Mouse (Mus musculus) left cerebral cortex, postnatal 14 days (tissue): ENCODE measurements around the gene Tst. TPM values are rescaled to one million over a fixed set of nuclear protein-coding genes. Genes with fewer than 3 reads are reported as not detected.
A peak's percentile ranks its signal among the peaks of the same experiment; 100 is the strongest.

Experiments
- DNase-seq, 2 experiments: peaks; one replicate each; pipeline ENCODE4 v3.0.0; 2021 to 2022; ENCODE audit warnings: low spot score in 2 of 2, mixed read lengths in 1 of 2
- intact Hi-C: fragments of 180-260 bp; cut with DNase I; formaldehyde crosslinking; loops from one replicate; pipeline ENCODE4 v1.15.1; 2025
- total RNA-seq, 2 experiments: library from RNA; stranded (reverse); gene quantifications; 2 replicates each; pipeline ENCODE4 v1.2.3; 2021

Gene Tst
- total RNA-seq, 2 experiments from 2014 or later, result 30.8 to 39.2 TPM

DNA sequence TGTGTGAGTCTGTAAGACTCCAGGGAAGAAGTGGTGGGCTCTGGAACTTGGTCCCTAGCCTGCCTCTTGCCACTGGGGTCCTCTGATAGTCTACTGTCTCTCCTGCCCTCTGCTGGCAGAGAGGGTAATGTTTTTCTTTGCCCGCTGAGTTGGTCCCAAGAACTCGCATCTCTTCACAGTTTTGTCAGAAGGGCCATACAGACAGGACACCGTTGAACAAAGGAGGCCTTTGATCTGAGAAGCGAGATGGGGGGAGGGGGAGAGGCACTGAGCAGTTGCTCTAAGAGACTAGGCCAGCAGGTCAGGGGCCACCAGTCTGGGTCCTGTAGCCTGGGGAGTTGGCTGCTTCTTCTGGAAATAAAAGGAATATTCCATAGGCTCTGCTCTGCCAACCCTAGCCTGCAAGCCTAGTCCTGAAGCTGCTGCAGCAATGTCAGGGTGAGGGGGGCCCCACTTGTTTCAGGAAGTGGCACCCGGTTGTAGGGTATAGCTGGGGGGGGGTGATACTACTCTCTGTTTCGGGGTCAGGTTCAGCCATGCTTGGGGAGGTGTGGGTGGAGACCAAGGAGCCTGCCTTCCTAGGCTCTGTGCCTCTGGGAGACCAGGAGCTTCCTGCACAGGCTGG is 29.3 kb upstream of the Tst start:
- peak; percentile 70 to 83 for DNase-seq
- intact Hi-C loops, result no loop called here

DNA sequence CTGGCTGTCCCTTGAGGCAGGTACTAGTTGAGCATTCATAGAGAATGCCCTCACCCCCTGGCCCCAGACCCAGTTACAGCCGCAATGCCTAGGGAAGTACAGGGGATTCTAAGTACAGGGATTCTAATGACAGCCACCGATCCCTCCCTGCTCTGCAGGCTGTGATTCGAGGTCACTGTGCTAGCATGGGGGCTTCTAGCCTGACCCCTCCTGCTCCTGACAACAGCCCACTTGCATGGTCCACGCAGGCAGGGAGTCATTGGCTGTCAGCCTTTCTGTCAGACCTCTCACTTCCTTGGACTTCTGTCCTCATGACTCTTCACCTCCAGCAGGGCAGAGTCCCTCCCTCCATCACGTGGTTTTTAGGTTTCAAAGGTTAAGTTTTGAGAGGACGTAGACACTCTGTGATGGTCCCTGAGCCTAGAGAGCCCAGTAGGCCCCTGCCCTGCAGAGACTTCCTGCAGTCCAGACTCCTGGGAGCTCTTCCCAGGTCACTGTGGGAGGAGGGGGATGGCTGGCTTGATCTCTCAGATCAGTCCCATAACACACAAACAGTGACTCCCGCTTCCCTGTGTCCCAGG is 25.9 kb upstream of the Tst start:
- intact Hi-C loops, result no loop called here
- no peak for DNase-seq

DNA sequence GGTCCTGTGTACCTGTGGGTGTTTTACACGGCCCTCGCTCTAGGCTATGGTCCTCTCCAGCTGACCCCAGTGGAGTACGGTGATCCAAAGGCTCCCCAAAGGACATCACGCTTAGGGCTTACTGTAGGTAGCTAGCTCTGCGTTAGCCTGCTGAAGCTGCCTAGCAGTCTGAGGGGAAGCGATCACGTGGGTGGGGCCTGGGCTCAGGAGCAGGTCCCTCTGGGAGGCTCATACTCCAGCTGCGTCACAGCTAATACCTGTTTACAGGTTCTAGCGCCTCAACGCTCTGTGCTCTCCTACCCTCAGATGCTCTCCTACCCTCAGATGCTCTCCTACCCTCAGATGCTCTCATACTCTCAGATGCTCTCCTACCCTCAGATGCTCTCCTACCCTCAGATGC is 25.2 kb upstream of the Tst start:
- intact Hi-C loops, result no loop called here

DNA sequence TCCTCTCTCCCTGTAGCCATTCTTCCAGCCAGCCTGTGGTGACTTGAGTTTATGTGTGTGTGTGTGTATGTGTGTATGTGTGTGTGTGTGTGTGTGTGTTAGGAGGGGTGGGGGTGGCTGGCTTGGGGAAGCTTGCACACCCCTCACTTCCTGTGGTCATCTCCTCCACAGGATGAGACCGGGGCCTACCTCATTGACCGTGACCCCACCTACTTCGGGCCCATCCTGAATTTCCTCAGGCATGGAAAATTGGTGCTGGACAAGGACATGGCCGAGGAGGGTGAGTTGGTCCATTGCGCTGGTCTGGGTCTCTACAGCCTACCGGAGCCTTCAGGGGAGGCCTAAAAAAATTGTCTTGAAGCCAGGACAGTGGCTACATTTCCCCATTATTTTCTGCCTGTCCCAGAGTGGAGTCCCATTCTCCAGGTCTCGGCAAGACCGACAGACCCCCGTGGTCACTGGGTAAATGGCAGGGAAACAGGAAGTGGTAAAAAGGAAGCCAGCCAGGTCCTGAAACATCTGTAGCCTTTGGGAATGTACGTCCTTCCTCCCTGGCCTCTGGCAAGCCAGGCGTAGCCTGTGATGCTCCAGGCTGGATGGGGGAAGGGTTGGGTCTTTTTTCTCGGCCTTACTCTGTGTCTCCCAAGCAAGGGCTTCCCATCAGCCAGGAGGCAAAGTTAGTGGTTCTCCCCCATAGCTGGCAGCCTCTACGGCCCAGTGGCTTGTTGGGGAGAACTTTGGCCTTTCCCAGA is 24.3 kb upstream of the Tst start:
- intact Hi-C loops, result loop anchor here (10.0 kb wide), 1 partner anchor 445 kb away; no protein-coding TSS in a partner anchor
- no peak for DNase-seq

More for the DNA sequence above, 25.2 kb upstream of the Tst start:
- no peak for DNase-seq

DNA sequence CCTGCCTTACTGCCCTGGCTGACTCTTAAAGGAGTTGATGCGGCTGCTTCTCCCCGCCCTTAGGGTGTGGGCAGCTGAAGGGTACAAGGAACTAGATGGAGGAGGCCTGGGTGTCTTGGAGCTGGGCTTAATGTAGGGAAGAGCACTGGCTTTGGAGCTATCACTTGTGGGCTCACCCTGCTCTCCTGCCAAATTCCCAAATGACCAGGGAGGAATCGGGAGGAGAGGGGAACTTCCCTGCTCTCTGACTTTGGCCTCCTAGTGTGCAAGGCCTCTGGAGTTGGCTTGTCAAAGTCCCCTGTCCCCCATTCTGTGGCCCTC is 23.4 kb upstream of the Tst start:
- no peak for DNase-seq
- intact Hi-C loops, result loop anchor here (10.0 kb wide), 1 partner anchor 444 kb away; no protein-coding TSS in a partner anchor

DNA sequence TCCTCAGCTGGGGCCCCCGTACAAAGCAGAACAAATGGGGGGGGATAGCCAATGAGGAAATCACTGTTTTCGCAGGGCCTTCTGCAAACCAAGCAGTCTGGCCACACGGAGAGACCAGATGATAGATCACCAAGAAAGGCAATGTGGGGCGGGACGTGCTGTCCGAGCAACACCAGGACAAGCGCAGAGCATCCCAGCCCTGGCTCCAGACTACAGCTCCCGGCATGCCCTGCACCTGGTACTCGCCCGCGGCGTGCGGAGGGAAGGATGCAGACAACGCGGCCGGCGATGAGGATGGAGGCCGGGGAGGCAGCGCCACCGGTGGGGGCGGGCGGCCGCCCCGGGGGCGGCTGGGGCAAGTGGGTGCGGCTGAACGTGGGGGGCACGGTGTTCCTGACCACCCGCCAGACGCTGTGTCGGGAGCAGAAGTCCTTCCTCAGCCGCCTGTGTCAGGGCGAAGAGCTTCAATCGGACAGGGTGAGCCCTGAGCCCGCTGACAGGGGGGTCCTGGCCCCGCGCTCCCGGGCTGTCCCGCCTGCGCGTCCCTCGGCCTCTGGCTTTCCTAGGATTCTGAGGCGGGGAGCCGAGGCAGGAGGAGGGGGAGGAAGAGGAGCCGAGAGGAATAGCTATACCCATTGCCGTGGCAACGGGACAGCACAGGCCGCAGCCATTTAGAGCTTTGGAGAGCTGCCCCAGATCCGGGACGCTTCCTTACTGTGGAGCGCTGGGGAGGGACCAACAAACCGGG is 22.9 kb upstream of the Tst start, which contains the start of gene Kctd17:
Gene Kctd17, plus strand, starts transcription at position 174 of the 748 bp plus-strand sequence.
- intact Hi-C loops, result loop anchor here (10.0 kb wide), 1 partner anchor 444 kb away; no protein-coding TSS in a partner anchor
- DNase-seq, result peak; percentile 83 to 84

DNA sequence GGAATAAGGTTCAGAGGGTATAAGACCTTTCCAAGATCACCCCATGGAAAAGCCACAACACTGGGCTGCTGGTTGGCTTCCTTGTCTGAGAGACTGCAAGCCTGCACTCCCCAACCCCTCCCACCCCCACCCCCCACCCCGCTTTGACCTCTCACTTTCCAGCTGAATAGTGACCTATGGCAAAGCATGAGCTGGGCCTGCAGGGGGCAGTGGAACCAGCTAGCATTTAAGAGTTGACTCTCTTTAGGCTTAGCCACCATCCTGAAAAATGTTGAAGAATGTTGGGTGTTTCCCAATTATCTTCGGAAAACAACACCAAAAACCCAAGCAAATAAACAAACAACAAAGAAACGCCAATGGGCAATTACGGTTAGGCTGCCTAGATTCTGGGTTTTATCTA is 19.5 kb upstream of the Tst start:
- intact Hi-C loops, result loop anchor here (10.0 kb wide), 1 partner anchor 440 kb away; no protein-coding TSS in a partner anchor
- no peak for DNase-seq

DNA sequence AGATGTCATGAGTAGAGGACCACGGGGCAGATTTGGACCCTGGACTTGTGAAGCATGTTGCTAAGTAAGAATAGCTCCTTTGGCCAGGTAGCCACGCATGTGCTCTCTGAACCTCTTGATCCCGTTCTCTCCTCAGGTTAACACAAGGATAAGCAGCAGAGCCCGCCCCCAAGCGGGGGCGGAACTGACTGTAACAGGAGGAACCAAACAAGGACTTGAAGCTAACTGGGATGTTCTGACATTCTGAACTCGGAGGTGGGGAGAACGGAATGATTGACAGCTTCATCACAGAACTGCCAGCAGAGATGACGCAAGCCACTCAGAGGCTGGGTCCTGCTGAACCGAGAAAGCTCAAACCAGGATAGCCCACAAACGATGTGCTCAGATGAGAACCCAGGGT is 18.8 kb upstream of the Tst start:
- no peak for DNase-seq
- intact Hi-C loops, result loop anchor here (5.0 to 10.0 kb wide), 3 partner anchors 167 to 440 kb away; no protein-coding TSS in a partner anchor

DNA sequence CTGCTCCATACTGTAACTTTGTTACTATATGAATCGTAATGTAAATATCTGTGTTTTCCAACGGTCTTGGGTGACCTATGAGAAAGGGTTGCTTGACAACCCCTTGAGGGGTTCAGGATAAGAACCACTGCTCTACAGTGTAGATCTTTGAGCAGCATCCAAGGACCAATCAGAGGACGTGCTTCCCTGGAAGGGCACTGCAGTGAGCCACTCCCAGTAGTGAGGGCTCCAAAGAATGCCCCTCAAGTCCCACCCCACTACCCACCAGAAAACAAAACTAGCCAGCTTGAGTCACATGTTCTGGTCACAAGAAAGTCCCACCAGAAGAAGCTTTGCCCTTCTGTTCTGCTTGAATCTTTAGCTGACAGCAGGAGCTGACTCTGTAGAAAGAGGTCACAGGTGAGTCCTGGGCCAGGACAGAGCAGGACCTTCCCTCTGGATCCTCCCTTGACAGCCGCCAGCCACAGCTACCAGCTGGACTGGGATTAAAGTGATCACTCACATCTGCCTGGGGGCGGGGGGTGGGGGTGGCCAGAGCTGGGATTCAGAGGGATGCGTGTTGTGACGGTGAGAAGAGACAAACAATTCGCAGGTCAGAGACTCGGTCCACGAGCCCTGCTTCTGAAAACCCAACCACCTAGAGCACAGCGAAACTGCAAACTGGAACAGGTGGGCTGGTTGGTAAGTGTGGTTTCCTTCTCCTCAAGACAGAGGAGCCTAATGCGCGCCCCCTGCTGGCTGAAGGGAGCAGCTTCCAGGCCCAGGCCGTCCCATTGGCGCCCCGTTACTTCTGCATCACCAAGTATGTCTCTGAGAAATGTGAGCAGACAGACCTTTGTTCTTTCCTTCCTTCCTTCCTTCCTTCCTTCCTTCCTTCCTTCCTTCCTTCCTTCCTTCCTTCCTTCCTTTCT is 16.6 kb upstream of the Tst start:
- DNase-seq, result peak; percentile 81 to 87
- intact Hi-C loops, result loop anchor here (2.0 to 10.0 kb wide), 4 partner anchors 68 to 438 kb away; no protein-coding TSS in a partner anchor

DNA sequence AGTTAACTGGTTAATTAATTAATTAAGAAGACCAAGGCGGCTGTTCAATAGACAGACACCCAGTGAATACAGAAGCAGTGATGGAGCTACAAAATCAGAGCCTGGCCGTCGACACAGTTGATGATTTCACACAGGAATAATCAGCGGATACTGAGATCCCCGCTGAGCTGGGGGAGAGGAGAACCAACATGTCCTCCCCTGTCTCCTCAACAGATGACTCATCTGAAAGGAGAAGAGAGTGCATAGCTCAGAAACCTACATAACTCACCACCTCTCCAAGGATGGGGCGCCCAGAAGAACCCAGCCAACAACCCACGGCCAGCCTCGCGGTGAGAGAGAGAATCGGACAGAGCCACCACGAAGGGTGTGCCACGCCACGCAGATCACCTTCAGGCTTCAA is 14.7 kb upstream of the Tst start:
- intact Hi-C loops, result loop anchor here (5.0 to 10.0 kb wide), 3 partner anchors 163 to 436 kb away; no protein-coding TSS in a partner anchor
- DNase-seq, result no peak

DNA sequence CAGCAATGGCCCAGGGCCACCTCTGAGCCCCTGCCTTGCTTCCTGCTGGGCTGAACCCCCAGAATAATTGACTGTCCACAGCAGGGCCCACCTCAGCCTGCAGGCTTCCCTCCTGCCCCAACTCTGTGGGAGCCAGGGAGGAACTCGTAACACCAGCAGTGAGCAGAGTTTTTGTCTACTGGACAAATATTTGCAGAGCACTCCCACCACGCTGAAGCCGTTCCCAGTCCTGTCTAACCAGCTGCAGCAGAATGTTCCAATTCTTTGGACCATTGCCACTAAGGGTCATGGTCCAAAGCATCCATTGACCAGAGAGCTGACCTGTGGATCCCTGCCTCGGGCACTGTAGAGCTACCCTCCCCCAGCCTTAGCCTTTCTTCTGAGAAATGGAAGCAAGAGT is 11.2 kb upstream of the Tst start:
- DNase-seq, result no peak
- intact Hi-C loops, result no loop called here

DNA sequence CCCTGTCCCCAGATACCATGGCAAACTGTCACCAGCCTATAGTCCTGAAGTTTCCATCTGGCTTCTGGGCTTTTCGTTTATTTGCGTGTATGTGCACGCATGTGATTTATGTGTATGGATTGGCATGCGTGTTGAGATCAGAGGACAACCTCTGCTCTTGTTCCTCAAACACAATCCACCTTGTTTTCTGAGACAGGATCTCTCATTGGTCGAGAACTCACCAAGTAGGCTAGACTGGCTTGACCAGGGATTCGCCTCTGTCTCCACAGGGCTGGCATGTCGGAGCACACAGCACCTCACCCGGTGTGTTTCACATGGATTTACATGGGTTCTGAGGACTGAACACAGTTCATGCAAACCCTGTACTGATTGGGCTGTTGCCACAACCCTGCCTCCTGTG is 8.4 kb upstream of the Tst start:
- no peak for DNase-seq
- intact Hi-C loops, result no loop called here

DNA sequence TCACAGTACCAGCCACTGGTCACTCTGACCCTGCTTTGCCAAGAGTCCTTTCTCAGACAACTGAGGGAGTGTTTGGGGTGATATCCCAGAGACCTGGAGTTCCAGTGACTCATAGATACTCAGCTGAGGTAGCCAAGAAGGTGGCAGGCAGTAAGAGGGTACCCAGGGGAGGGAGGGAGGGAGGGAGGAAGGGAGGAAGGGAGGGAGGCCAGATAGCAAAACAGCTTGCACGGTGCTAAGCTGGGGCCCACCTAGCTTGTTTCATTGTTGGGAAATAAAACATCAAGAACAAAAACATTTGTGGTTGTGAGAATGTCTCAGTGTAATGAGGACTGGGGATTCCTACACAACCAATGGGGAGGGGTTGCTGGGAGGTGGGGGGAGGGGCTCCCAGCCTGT is 8.0 kb upstream of the Tst start:
- intact Hi-C loops, result no loop called here
- no peak for DNase-seq

DNA sequence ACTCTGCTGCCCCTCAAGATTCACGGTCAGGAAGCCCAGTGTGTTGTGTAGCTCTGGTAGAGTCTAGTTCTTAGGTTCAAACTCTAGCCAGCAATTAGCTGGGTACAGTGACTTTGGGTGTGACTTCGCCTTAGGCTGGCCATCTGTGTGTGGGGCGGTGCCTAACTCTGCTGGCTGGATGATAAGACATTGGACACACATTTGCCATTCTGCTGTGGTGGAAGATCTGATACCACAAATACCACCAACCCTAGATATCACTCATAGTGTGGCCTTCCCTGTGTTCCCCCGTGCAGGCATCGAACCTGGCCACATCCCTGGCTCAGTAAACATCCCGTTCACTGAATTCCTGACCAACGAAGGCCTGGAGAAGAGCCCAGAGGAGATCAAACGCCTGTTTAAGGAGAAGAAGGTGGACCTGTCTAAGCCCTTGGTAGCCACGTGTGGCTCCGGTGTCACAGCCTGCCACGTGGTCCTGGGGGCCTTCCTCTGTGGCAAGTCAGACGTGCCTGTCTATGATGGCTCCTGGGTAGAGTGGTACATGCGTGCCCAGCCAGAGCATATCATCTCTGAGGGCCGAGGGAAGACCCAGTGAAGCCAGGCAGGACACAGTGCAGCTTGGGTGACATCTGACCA is 7.5 kb upstream of the Tst start:
- DNase-seq, result no peak
- intact Hi-C loops, result no loop called here

DNA sequence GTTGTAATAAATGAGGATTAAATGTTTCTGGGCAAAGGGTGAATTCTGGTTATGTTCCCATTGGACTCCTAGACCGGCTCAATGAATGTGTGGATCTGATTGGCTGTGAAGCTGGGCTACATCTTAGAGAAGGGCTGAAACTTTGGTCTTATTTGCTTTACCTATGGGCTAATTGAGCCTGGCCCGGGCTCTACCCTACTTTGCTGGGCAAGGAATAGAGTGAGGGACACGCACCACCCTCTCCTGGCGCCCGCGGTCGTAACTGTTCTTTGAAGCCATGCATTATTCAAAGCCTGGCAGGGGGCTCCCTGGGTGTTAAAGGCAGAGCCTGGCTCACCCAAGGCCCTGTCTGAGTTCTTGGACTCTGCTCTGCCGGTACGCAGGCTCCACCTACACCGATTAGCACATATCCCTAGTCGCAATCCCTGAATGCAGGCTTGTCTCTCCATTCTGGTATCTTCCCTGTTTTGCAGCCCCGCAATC is 3.9 kb upstream of the Tst start:
- no peak for DNase-seq
- intact Hi-C loops, result no loop called here

DNA sequence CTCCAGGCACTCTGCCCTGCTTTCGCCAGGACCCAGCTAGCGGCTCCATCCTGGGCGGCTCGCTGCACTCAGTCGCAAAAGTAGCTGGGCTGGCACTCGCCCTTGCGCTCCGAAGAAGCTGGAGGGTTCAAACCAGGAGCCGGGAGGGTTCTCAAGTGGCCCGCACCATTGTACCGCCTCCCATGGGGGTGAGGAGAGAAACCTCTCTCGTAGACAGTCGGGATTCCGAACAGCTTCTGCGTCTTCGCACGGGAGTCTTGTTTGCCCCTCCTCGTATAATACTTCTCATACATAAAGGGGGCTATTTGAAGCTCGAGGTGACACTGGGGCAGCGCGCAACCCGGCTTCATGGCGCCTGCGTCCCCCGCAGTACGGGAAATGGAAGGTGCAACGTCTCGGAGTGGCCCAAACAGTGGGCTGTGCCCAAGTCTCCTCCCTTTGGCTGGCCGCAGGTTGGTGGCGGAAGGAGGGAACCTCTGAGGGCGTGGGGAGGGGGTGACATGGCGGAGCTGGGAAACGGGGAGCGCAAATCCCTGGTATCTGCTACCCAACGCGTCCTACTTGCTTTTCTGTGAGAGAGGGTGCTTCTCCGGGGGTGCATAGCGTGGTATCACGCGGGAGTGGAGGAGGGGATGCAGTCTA is 707 bp upstream of the Tst start, which contains the start of gene Mpst:
Gene Mpst, plus strand, starts transcription at position 124 of the 642 bp plus-strand sequence.
- peak; percentile 86 to 87 for DNase-seq
- intact Hi-C loops, result no loop called here

DNA sequence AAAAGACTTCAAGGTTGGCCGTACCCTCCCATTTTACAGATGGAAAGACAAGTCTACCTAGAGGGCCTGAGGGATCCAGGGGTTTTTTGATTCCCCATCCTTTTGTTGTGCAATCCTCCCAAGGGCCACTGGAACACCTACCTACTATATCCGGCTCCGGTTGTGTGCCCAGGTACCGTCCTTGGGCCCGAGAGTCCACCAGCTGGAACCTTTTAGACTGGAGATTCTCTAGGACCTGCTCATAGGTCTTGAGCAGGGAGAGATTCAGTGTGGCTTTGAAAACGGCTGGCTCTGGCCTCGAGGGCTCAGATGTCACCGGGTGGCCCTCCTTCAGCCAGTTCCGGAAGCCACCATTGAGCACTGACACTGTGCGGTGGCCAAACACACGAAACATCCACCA is 609 bp downstream of the Tst start:
- DNase-seq, result no peak
- intact Hi-C loops, result no loop called here

DNA sequence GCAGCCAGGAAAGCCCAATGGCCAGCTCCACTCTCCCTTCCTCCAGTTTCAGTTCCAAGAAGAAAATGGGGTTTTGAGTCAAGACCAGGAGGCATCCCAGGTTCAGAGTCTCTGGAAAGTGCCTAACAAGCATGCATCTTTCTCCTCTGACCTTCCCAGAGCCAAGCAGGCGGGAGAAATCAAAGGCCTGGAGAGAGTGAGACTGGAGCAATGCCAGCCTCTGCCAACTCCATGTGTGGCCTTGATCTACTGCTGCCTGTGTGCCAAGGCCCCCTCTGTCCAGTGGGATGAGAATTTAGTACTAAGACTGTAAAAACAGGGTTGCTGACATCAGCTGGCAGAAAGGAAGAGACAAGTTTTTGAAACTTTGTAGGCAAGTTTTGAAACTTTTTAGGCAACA is 1.8 kb downstream of the Tst start:
- intact Hi-C loops, result no loop called here
- DNase-seq, result peak in 1 of 2 experiments; percentile 20
